Comparison of ENCODE assay signal across 10 mouse cellular contexts in genomic region chr11:106192241-106192640, GRCm38 (mm10). TPM values are rescaled to one million over a fixed set of nuclear protein-coding genes. Genes with fewer than 3 reads are reported as not detected.
DNase-seq lines count a peak whose midpoint lies in the region; ATAC-seq and TF ChIP-seq lines count a peak whose summit lies in the region.
"Had no signal": no experiment of that assay in that cellular context is flagged by ENCODE, and none has a peak within 500 bp of the region (broad histone marks: within the 10 kb centered on the region; RNA-seq: fewer than 3 reads in every experiment).

No protein-coding gene starts in this region.

- no peak for TF ChIP-seq CTCF in kidney, postnatal 0 days (IDR thresholded peaks at IDR 0.05; ENCODE audit: low read depth)
- TF ChIP-seq CTCF in kidney, adult 2 months (conservative IDR thresholded peaks at IDR 0.05; ENCODE audit: insufficient read depth, insufficient read length, low read depth, low read length): no peak
- no peak for TF ChIP-seq CTCF in left cerebral cortex, adult 2 months (IDR thresholded peaks at IDR 0.05)

- 69% methylated on average over 5 of the region's 5 CpGs for WGBS in kidney, postnatal 0 days
- 42% methylated on average over 5 of the region's 5 CpGs for WGBS in kidney, adult 2 months
- WGBS in embryonic facial prominence, embryonic 14.5 days: 83% methylated on average over 5 of the region's 5 CpGs
- WGBS in limb, embryonic 10.5 days: 88% methylated on average over 5 of the region's 5 CpGs
- WGBS in neural tube, embryonic 13.5 days: 89% methylated on average over 5 of the region's 5 CpGs

- no peak for TF ChIP-seq POLR2A in kidney, adult 2 months (IDR thresholded peaks at IDR 0.05; ENCODE audit: low read depth, low read length)

- no peak for ATAC-seq in kidney, postnatal 0 days (replicated peaks; ENCODE audit: low FRiP score, low read depth)
- no peak for ATAC-seq in embryonic facial prominence, embryonic 14.5 days (ENCODE audit: low read depth)
- ATAC-seq in neural tube, embryonic 13.5 days (ENCODE audit: low read depth): no peak
- no peak for ATAC-seq in inflammation-experienced regulatory T-cells, adult 6 months

- intact Hi-C loops in left cerebral cortex, adult 2 months (cut with DNase I): no loop called here

- H3K27me3 ChIP-seq in kidney, postnatal 0 days (ENCODE audit: insufficient read depth, low read length): no peaks in the 10 kb centered on the region
- H3K27me3 ChIP-seq in kidney, adult 2 months (replicated peaks; ENCODE audit: control insufficient read depth, insufficient read depth, low read length): no peaks in the 10 kb centered on the region
- no peaks in the 10 kb centered on the region for H3K27me3 ChIP-seq in embryonic facial prominence, embryonic 14.5 days (replicated peaks; ENCODE audit: control insufficient read depth, insufficient read depth, low read length)
- H3K27me3 ChIP-seq in limb, embryonic 10.5 days (ENCODE audit: low read depth, poor library complexity, severe bottlenecking): no peaks in the 10 kb centered on the region
- H3K27me3 ChIP-seq in neural tube, embryonic 13.5 days: no peaks in the 10 kb centered on the region
- H3K27me3 ChIP-seq: Patski had no signal

- no peak overlapping the region for H3K9ac ChIP-seq in kidney, postnatal 0 days (ENCODE audit: low read depth, low read length)
- peak overlapping the region; percentile 82; the same call in 1 of the 2 replicates for H3K9ac ChIP-seq in embryonic facial prominence, embryonic 14.5 days (ENCODE audit: low read depth, low read length)
- peak overlapping the region; percentile 82 for H3K9ac ChIP-seq in neural tube, embryonic 13.5 days

- H3K4me2 ChIP-seq in kidney, postnatal 0 days (ENCODE audit: low read length): peak overlapping the region; percentile 80
- peak overlapping the region; percentile 74 for H3K4me2 ChIP-seq in embryonic facial prominence, embryonic 14.5 days (ENCODE audit: low read depth, low read length)
- peak overlapping the region; percentile 75 for H3K4me2 ChIP-seq in neural tube, embryonic 13.5 days

- H3K4me3 ChIP-seq in kidney, postnatal 0 days (replicated peaks; ENCODE audit: low read depth, low read length): peak overlapping the region; percentile 66; the same call in 1 of the 2 replicates
- no peak overlapping the region for H3K4me3 ChIP-seq in kidney, adult 2 months (ENCODE audit: insufficient read depth, low read depth, low read length)
- H3K4me3 ChIP-seq in embryonic facial prominence, embryonic 14.5 days (ENCODE audit: low read depth, low read length): peak overlapping the region; percentile 78
- peak overlapping the region; percentile 85 for H3K4me3 ChIP-seq in limb, embryonic 10.5 days
- peak overlapping the region; percentile 77 for H3K4me3 ChIP-seq in neural tube, embryonic 13.5 days
- H3K4me3 ChIP-seq in left cerebral cortex, adult 2 months: no peak overlapping the region; the same call in 1 of the 2 replicates

- no peak for DNase-seq in kidney, postnatal 0 days (ENCODE audit: low spot score)
- no peak for DNase-seq in kidney, adult 2 months
- no peak for DNase-seq in embryonic facial prominence, embryonic 14.5 days (ENCODE audit: low spot score)
- no peak for DNase-seq in limb, embryonic 10.5 days (ENCODE audit: low spot score)
- no peak for DNase-seq in frontal cortex, postnatal 10 days (ENCODE audit: low spot score in 2 of 2)
- no peak for DNase-seq in left cerebral cortex, adult 2 months (ENCODE audit: extremely low spot score in 1 of 2, low spot score in 2 of 2)

- H3K4me1 ChIP-seq in kidney, postnatal 0 days (replicated peaks; ENCODE audit: insufficient read depth, low read length): no peaks in the 10 kb centered on the region; the same call in 1 of the 2 replicates
- H3K4me1 ChIP-seq in kidney, adult 2 months (ENCODE audit: control insufficient read depth, insufficient read depth, low read length): peaks cover 5% of the 10 kb centered on the region; the same call in 1 of the 2 replicates
- H3K4me1 ChIP-seq in embryonic facial prominence, embryonic 14.5 days (ENCODE audit: control insufficient read depth, insufficient read depth, low read length): peaks cover 5% of the 10 kb centered on the region
- peaks cover 13% of the 10 kb centered on the region for H3K4me1 ChIP-seq in limb, embryonic 10.5 days
- peaks cover 15% of the 10 kb centered on the region for H3K4me1 ChIP-seq in neural tube, embryonic 13.5 days (replicated peaks)

- H3K36me3 ChIP-seq in kidney, postnatal 0 days (ENCODE audit: insufficient read depth, low read length): 0 out of 2 replicates have a peak, but pooled peaks cover 3% of the 10 kb centered on the region
- H3K36me3 ChIP-seq in kidney, adult 2 months (ENCODE audit: control insufficient read depth, insufficient read depth, low read length): no peaks in the 10 kb centered on the region
- peaks cover 9% of the 10 kb centered on the region for H3K36me3 ChIP-seq in embryonic facial prominence, embryonic 14.5 days (ENCODE audit: control insufficient read depth, insufficient read depth, low read length)
- peaks cover 11% of the 10 kb centered on the region for H3K36me3 ChIP-seq in limb, embryonic 10.5 days
- H3K36me3 ChIP-seq in neural tube, embryonic 13.5 days: peaks cover 14% of the 10 kb centered on the region

- no peak overlapping the region for H3K27ac ChIP-seq in kidney, postnatal 0 days
- no peak overlapping the region for H3K27ac ChIP-seq in kidney, adult 2 months (ENCODE audit: insufficient read depth, low read depth, low read length)
- H3K27ac ChIP-seq in embryonic facial prominence, embryonic 14.5 days (replicated peaks; ENCODE audit: low read depth, low read length): no peak overlapping the region; the same call in 1 of the 2 replicates
- no peak overlapping the region for H3K27ac ChIP-seq in limb, embryonic 10.5 days
- no peak overlapping the region for H3K27ac ChIP-seq in neural tube, embryonic 13.5 days (replicated peaks)
- no peak overlapping the region for H3K27ac ChIP-seq in left cerebral cortex, adult 2 months

- no peaks in the 10 kb centered on the region for H3K9me3 ChIP-seq in kidney, postnatal 0 days (replicated peaks; ENCODE audit: low read length)
- no peaks in the 10 kb centered on the region for H3K9me3 ChIP-seq in embryonic facial prominence, embryonic 14.5 days (ENCODE audit: control insufficient read depth, low read length)
- no peaks in the 10 kb centered on the region for H3K9me3 ChIP-seq in limb, embryonic 10.5 days (replicated peaks)
- no peaks in the 10 kb centered on the region for H3K9me3 ChIP-seq in neural tube, embryonic 13.5 days

RNA-seq across cellular contexts. Expression of gene Strada, which starts 9.7 kb away (rescaled TPM):
- polyA plus RNA-seq in kidney, postnatal 0 days (2015; fragmentation: Nextera tagmentation; extraction: Ambion mirVana): 19.9 and 21.6 TPM in 2 replicates
- 28.4 and 28.5 TPM in 2 replicates for polyA plus RNA-seq in kidney, adult 2 months (2012; rRNA removed)
- polyA plus RNA-seq in embryonic facial prominence, embryonic 14.5 days (2014; fragmentation: Nextera tagmentation; extraction: Ambion mirVana): 24.0 and 26.2 TPM in 2 replicates
- 37.8 and 45.3 TPM in 2 replicates for polyA plus RNA-seq in limb, embryonic 10.5 days (2016; fragmentation: Nextera tagmentation; extraction: Ambion mirVana)
- polyA plus RNA-seq in neural tube, embryonic 13.5 days (2015; fragmentation: Nextera tagmentation; extraction: Ambion mirVana): 32.8 and 33.5 TPM in 2 replicates
- 10 to 100 TPM; 28.1 to 45.4 (median 37.4) TPM for polyA plus RNA-seq in inflammation-experienced regulatory T-cells, adult 6 months (2017; shearing (Covaris generic))
- 10 to 100 TPM; 30.9 to 31.5 TPM for total RNA-seq in left cerebral cortex, adult 2 months (2021)

RNA-seq across cellular contexts. Expression of gene Ccdc47, which starts 23.9 kb away (rescaled TPM):
- 81.1 and 88.0 TPM in 2 replicates for polyA plus RNA-seq in kidney, postnatal 0 days (2015; fragmentation: Nextera tagmentation; extraction: Ambion mirVana)
- 14.0 and 20.6 TPM in 2 replicates for polyA plus RNA-seq in kidney, adult 2 months (2012; rRNA removed)
- 76.0 and 77.4 TPM in 2 replicates for polyA plus RNA-seq in embryonic facial prominence, embryonic 14.5 days (2014; fragmentation: Nextera tagmentation; extraction: Ambion mirVana)
- 57.4 and 60.1 TPM in 2 replicates for polyA plus RNA-seq in limb, embryonic 10.5 days (2016; fragmentation: Nextera tagmentation; extraction: Ambion mirVana)
- 96.7 and 111 TPM in 2 replicates for polyA plus RNA-seq in neural tube, embryonic 13.5 days (2015; fragmentation: Nextera tagmentation; extraction: Ambion mirVana)
- polyA plus RNA-seq in inflammation-experienced regulatory T-cells, adult 6 months (2017; shearing (Covaris generic)): 10 to 100 TPM; 77.0 to 93.9 (median 77.0) TPM
- total RNA-seq in left cerebral cortex, adult 2 months (2021): 10 to 100 TPM; 83.2 to 84.8 TPM

RNA-seq across cellular contexts. Expression of gene Ddx42, which starts 24.5 kb away (rescaled TPM):
- polyA plus RNA-seq in kidney, postnatal 0 days (2015; fragmentation: Nextera tagmentation; extraction: Ambion mirVana): 48.6 and 52.1 TPM in 2 replicates
- 8.3 and 10.0 TPM in 2 replicates for polyA plus RNA-seq in kidney, adult 2 months (2012; rRNA removed)
- polyA plus RNA-seq in embryonic facial prominence, embryonic 14.5 days (2014; fragmentation: Nextera tagmentation; extraction: Ambion mirVana): 62.7 and 69.1 TPM in 2 replicates
- 94.9 and 108 TPM in 2 replicates for polyA plus RNA-seq in limb, embryonic 10.5 days (2016; fragmentation: Nextera tagmentation; extraction: Ambion mirVana)
- 87.1 and 89.8 TPM in 2 replicates for polyA plus RNA-seq in neural tube, embryonic 13.5 days (2015; fragmentation: Nextera tagmentation; extraction: Ambion mirVana)
- polyA plus RNA-seq in inflammation-experienced regulatory T-cells, adult 6 months (2017; shearing (Covaris generic)): 10 to 100 TPM; 55.6 to 92.5 (median 83.3) TPM
- total RNA-seq in left cerebral cortex, adult 2 months (2021): 10 to 100 TPM; 63.4 to 68.7 TPM

RNA-seq across cellular contexts. Expression of gene Limd2, which starts 31.6 kb away (rescaled TPM):
- 132 and 140 TPM in 2 replicates for polyA plus RNA-seq in kidney, postnatal 0 days (2015; fragmentation: Nextera tagmentation; extraction: Ambion mirVana)
- polyA plus RNA-seq in kidney, adult 2 months (2012; rRNA removed): 27.8 and 48.3 TPM in 2 replicates
- 169 and 216 TPM in 2 replicates for polyA plus RNA-seq in embryonic facial prominence, embryonic 14.5 days (2014; fragmentation: Nextera tagmentation; extraction: Ambion mirVana)
- polyA plus RNA-seq in limb, embryonic 10.5 days (2016; fragmentation: Nextera tagmentation; extraction: Ambion mirVana): 603 and 638 TPM in 2 replicates
- 171 and 187 TPM in 2 replicates for polyA plus RNA-seq in neural tube, embryonic 13.5 days (2015; fragmentation: Nextera tagmentation; extraction: Ambion mirVana)
- polyA plus RNA-seq in inflammation-experienced regulatory T-cells, adult 6 months (2017; shearing (Covaris generic)): 100 to 1,000 TPM; 535 to 666 (median 652) TPM
- total RNA-seq in left cerebral cortex, adult 2 months (2021): 10 to 100 TPM; 78.1 to 96.5 TPM

RNA-seq across cellular contexts. Expression of gene Gm10840, which starts 31.6 kb away (rescaled TPM):
- not detected in 2 replicates for polyA plus RNA-seq in kidney, postnatal 0 days (2015; fragmentation: Nextera tagmentation; extraction: Ambion mirVana)
- not detected in 2 replicates for polyA plus RNA-seq in kidney, adult 2 months (2012; rRNA removed)
- polyA plus RNA-seq in embryonic facial prominence, embryonic 14.5 days (2014; fragmentation: Nextera tagmentation; extraction: Ambion mirVana): not detected in 2 replicates
- 1.0 TPM in 1 of 2 replicates, not detected in the other for polyA plus RNA-seq in limb, embryonic 10.5 days (2016; fragmentation: Nextera tagmentation; extraction: Ambion mirVana)
- not detected in 2 replicates for polyA plus RNA-seq in neural tube, embryonic 13.5 days (2015; fragmentation: Nextera tagmentation; extraction: Ambion mirVana)
- polyA plus RNA-seq in inflammation-experienced regulatory T-cells, adult 6 months (2017; shearing (Covaris generic)): not detected
- total RNA-seq in left cerebral cortex, adult 2 months (2021): not detected
- polyA plus RNA-seq: Patski; urinary bladder, adult 2 months had no signal

Comparison
In these comparisons a context has a peak if more than half of its experiments do, and no peak if none do; other contexts are left out.
1. H3K4me3 ChIP-seq: peak in kidney, postnatal 0 days (single experiment), embryonic facial prominence, embryonic 14.5 days (single experiment), limb, embryonic 10.5 days (single experiment) and neural tube, embryonic 13.5 days (single experiment); none in kidney, adult 2 months (single experiment) and left cerebral cortex, adult 2 months (single experiment).
2. Peak in every context shown above with its lines, with median percentiles within 50 percentile points of each other: H3K4me2 ChIP-seq.